Mouse (Mus musculus): ENCODE results near the gene Ankrd11. TPM values are rescaled to one million over a fixed set of nuclear protein-coding genes. Genes with fewer than 3 reads are reported as not detected.

Gene Ankrd11
- polyA plus RNA-seq, 1 experiment: 41.9 TPM

DNA sequence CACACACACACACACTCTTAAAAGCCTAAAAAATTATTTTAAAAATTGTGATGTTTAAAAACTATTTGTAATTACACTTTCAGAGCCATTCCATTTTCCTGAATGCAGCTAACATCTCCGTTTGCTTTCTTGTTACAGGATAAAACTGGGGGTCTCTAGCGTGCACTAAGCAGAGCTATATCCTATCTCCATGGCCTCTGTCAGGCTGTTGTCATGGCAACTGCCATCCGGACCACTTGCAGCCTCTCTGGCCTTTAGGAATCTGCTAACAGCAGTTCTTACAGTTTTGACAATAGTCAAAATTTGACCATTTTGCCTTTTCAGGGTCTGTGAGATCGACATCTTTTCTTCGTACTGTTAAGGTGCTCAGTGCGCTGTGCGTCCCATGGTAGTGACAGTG, 121.2 kb downstream of the Ankrd11 start:
- H3K4me1 ChIP-seq (ENCODE audit: control insufficient read depth, insufficient read depth, low read length): peaks cover 4% of the 10 kb centered on the region
- H3K27me3 ChIP-seq (ENCODE audit: control insufficient read depth, insufficient read depth, low read length): no peaks in the 10 kb centered on the region
- TF ChIP-seq CTCF (IDR thresholded peaks at IDR 0.05; ENCODE audit: control insufficient read depth, insufficient read depth, insufficient replicate concordance, low read depth, low read length): no peak
- no peak for TF ChIP-seq POLR2A (IDR thresholded peaks at IDR 0.05; ENCODE audit: control insufficient read depth, low read depth, low read length)
- H3K27ac ChIP-seq (ENCODE audit: control insufficient read depth, insufficient read depth, low read depth, low read length): no peak overlapping the region
- H3K4me3 ChIP-seq (ENCODE audit: control insufficient read depth, low read depth, low read length): no peak overlapping the region
- no peaks in the 10 kb centered on the region for H3K36me3 ChIP-seq (ENCODE audit: control insufficient read depth, insufficient read depth, low read length)

- Histone ChIP-seq H3K4me3 (ENCODE audit: control insufficient read depth, low read depth, low read length) (no peak overlapping the region), H3K4me1 (ENCODE audit: control insufficient read depth, insufficient read depth, low read length) (peaks cover 6% of the 10 kb centered on the region), H3K27me3 (ENCODE audit: control insufficient read depth, insufficient read depth, low read length) (no peaks in the 10 kb centered on the region), H3K36me3 (ENCODE audit: control insufficient read depth, insufficient read depth, low read length) (no peaks in the 10 kb centered on the region), H3K27ac (ENCODE audit: control insufficient read depth, insufficient read depth, low read depth, low read length) (no peak overlapping the region)
- no peak for TF ChIP-seq POLR2A (IDR thresholded peaks at IDR 0.05; ENCODE audit: control insufficient read depth, low read depth, low read length)
- no peak for TF ChIP-seq CTCF (IDR thresholded peaks at IDR 0.05; ENCODE audit: control insufficient read depth, insufficient read depth, insufficient replicate concordance, low read depth, low read length)
These were observed 123.5 kb downstream of the Ankrd11 start for GRCm38 (mm10) chr8:122918438-122919107.

- H3K36me3 ChIP-seq (ENCODE audit: control insufficient read depth, insufficient read depth, low read length): peaks cover 1% of the 10 kb centered on the region; the same call in 1 of the 2 replicates
- H3K27me3 ChIP-seq (ENCODE audit: control insufficient read depth, insufficient read depth, low read length): no peaks in the 10 kb centered on the region
- H3K27ac ChIP-seq (ENCODE audit: control insufficient read depth, insufficient read depth, low read depth, low read length): peak overlapping the region; percentile 12; the same call in 1 of the 2 replicates
- peaks cover 9% of the 10 kb centered on the region for H3K4me1 ChIP-seq (ENCODE audit: control insufficient read depth, insufficient read depth, low read length)
- no peak for TF ChIP-seq POLR2A (IDR thresholded peaks at IDR 0.05; ENCODE audit: control insufficient read depth, low read depth, low read length)
- no peak for TF ChIP-seq CTCF (IDR thresholded peaks at IDR 0.05; ENCODE audit: control insufficient read depth, insufficient read depth, insufficient replicate concordance, low read depth, low read length)
- no peak overlapping the region for H3K4me3 ChIP-seq (ENCODE audit: control insufficient read depth, low read depth, low read length)
These were observed 124.3 kb downstream of the Ankrd11 start for GRCm38 (mm10) chr8:122917531-122918392.

DNA sequence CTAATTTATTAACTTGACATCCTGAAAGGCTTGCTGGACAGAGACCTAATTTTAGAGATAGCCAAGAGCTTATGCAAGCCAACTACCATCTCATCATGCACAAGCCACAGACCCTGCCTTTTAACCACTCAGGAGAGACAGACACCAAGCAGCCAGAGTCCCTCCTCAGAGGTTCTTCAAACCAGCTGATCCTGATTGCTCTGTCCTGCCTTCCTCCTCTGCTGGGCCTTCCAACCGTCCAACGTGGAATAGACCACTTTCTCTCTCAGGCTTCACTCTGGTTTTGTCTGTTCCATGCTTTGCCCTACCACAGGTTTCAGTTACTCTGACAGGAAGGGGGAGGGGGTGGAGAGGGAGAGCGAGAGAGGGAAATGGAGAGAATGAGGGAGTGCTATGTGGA, 125.3 kb downstream of the Ankrd11 start:
- Histone ChIP-seq H3K4me3 (ENCODE audit: control insufficient read depth, low read depth, low read length) (no peak overlapping the region), H3K36me3 (ENCODE audit: control insufficient read depth, insufficient read depth, low read length) (peaks cover 1% of the 10 kb centered on the region; the same call in 1 of the 2 replicates), H3K4me1 (ENCODE audit: control insufficient read depth, insufficient read depth, low read length) (peaks cover 9% of the 10 kb centered on the region), H3K27me3 (ENCODE audit: control insufficient read depth, insufficient read depth, low read length) (no peaks in the 10 kb centered on the region), H3K27ac (ENCODE audit: control insufficient read depth, insufficient read depth, low read depth, low read length) (no peak overlapping the region)
- TF ChIP-seq POLR2A (IDR thresholded peaks at IDR 0.05; ENCODE audit: control insufficient read depth, low read depth, low read length) (no peak), CTCF (IDR thresholded peaks at IDR 0.05; ENCODE audit: control insufficient read depth, insufficient read depth, insufficient replicate concordance, low read depth, low read length) (no peak)

- no peaks in the 10 kb centered on the region for H3K27me3 ChIP-seq (ENCODE audit: control insufficient read depth, insufficient read depth, low read length)
- peaks cover 1% of the 10 kb centered on the region; the same call in 1 of the 2 replicates for H3K36me3 ChIP-seq (ENCODE audit: control insufficient read depth, insufficient read depth, low read length)
- no peak overlapping the region for H3K4me3 ChIP-seq (ENCODE audit: control insufficient read depth, low read depth, low read length)
- TF ChIP-seq CTCF (IDR thresholded peaks at IDR 0.05; ENCODE audit: control insufficient read depth, insufficient read depth, insufficient replicate concordance, low read depth, low read length) (no peak), POLR2A (IDR thresholded peaks at IDR 0.05; ENCODE audit: control insufficient read depth, low read depth, low read length) (no peak)
- H3K27ac ChIP-seq (ENCODE audit: control insufficient read depth, insufficient read depth, low read depth, low read length): no peak overlapping the region
- H3K4me1 ChIP-seq (ENCODE audit: control insufficient read depth, insufficient read depth, low read length): peaks cover 9% of the 10 kb centered on the region
These were observed 129.2 kb downstream of the Ankrd11 start for GRCm38 (mm10) chr8:122912871-122913270.

DNA sequence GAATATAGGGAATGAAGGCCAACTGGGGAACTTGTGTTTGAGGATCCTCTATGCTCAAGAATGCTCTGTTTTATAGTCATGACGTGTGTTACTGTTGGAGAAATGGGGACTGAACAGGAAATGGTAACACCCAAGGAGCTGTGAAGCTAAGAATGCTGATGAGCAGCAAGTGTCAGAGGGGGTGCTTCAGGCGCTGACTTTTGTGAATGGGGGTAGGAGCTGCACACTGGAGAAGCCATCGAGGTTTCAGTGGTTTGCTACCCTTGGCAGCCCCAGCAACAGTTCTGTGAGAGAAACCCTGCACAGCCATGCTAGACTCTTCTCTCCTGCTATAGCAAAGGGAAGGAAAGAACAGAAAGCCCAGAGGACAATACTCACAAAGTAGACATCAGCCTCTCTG, 129.9 kb downstream of the Ankrd11 start:
- peaks cover 1% of the 10 kb centered on the region; the same call in 1 of the 2 replicates for H3K36me3 ChIP-seq (ENCODE audit: control insufficient read depth, insufficient read depth, low read length)
- no peak overlapping the region for H3K27ac ChIP-seq (ENCODE audit: control insufficient read depth, insufficient read depth, low read depth, low read length)
- no peak overlapping the region for H3K4me3 ChIP-seq (ENCODE audit: control insufficient read depth, low read depth, low read length)
- peaks cover 5% of the 10 kb centered on the region for H3K4me1 ChIP-seq (ENCODE audit: control insufficient read depth, insufficient read depth, low read length)
- no peak for TF ChIP-seq POLR2A (IDR thresholded peaks at IDR 0.05; ENCODE audit: control insufficient read depth, low read depth, low read length)
- TF ChIP-seq CTCF (IDR thresholded peaks at IDR 0.05; ENCODE audit: control insufficient read depth, insufficient read depth, insufficient replicate concordance, low read depth, low read length): no peak
- no peaks in the 10 kb centered on the region for H3K27me3 ChIP-seq (ENCODE audit: control insufficient read depth, insufficient read depth, low read length)

DNA sequence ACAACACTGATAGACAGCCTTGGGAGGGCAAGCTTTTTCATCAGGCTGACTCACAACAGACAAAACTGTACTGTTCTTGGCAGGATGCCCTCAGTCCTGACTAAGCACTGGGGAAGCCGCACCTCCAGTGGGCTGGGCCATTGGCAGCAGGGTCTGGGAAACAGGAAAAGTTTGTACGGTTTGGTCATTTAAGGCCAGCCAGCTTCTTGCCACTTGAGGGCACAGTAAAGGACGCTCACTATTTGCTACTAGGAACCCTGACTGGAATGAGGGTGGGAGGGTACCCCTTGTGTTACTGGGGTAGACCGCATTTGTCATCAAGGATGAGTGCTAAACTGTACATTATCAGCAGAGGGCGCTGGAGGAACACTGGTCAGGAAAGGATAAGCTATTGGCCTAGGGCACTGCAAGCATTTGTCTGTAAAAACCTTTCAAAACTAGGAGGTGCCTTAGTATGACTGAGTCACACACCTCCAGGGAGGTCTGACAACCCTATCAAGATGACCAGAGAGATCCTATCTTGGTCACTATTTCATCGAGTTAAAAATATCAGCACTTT, 135.5 kb downstream of the Ankrd11 start:
- no peaks in the 10 kb centered on the region for H3K27me3 ChIP-seq (ENCODE audit: control insufficient read depth, insufficient read depth, low read length)

More for the DNA sequence above, 135.5 kb downstream of the Ankrd11 start:
- Histone ChIP-seq H3K4me1 (ENCODE audit: control insufficient read depth, insufficient read depth, low read length) (peaks cover 4% of the 10 kb centered on the region), H3K27ac (ENCODE audit: control insufficient read depth, insufficient read depth, low read depth, low read length) (peak overlapping the region; percentile 56; the same call in 1 of the 2 replicates), H3K4me3 (ENCODE audit: control insufficient read depth, low read depth, low read length) (no peak overlapping the region), H3K36me3 (ENCODE audit: control insufficient read depth, insufficient read depth, low read length) (peaks cover 2% of the 10 kb centered on the region)
- TF ChIP-seq POLR2A (IDR thresholded peaks at IDR 0.05; ENCODE audit: control insufficient read depth, low read depth, low read length) (no peak), CTCF (IDR thresholded peaks at IDR 0.05; ENCODE audit: control insufficient read depth, insufficient read depth, insufficient replicate concordance, low read depth, low read length) (no peak)
